ENCODE assay signal across 9 mouse cellular contexts in genomic region chr13:34222985-34223384, GRCm38 (mm10).
DNase-seq lines count a peak whose midpoint lies in the region; ATAC-seq lines count a peak whose summit lies in the region.
"Had no signal": no experiment of that assay in that cellular context is flagged by ENCODE, and none has a peak within 500 bp of the region (broad histone marks: within the 10 kb centered on the region; RNA-seq: fewer than 3 reads in every experiment).

No protein-coding gene starts in this region.

- H3K27me3 ChIP-seq in intestine, embryonic 15.5 days (replicated peaks), result no peaks in the 10 kb centered on the region
- H3K27me3 ChIP-seq in intestine, embryonic 16.5 days (replicated peaks; ENCODE audit: control insufficient read depth, insufficient read depth, low read length), result no peaks in the 10 kb centered on the region
- no peaks in the 10 kb centered on the region for H3K27me3 ChIP-seq in heart, embryonic 11.5 days (ENCODE audit: control insufficient read depth, insufficient read depth, low read length)
- H3K27me3 ChIP-seq: limb, embryonic 15.5 days had no signal

- 33% methylated on average over 7 of the region's 7 CpGs for WGBS in intestine, embryonic 15.5 days
- WGBS in intestine, embryonic 16.5 days, result 33% methylated on average over 7 of the region's 7 CpGs
- WGBS in heart, embryonic 11.5 days (ENCODE audit: insufficient replicate concordance), result 41% methylated on average over 7 of the region's 7 CpGs

- DNase-seq in brain, adult 2 months (ENCODE audit: low read depth, low spot score), result peak; percentile 83
- peak; percentile 86 to 89 for DNase-seq in kidney, postnatal 25 days
- DNase-seq in urinary bladder, postnatal 10 days (ENCODE audit: low spot score), result no peak
- no peak for DNase-seq in natural killer cell, adult 2 months (ENCODE audit: low spot score in 2 of 2)
- no peak for DNase-seq in embryo, embryonic 9.5 days (ENCODE audit: extremely low spot score)

- H3K4me2 ChIP-seq in intestine, embryonic 15.5 days (replicated peaks), result no peak overlapping the region
- H3K4me2 ChIP-seq in intestine, embryonic 16.5 days (ENCODE audit: low read depth, low read length), result no peak overlapping the region
- no peak overlapping the region for H3K4me2 ChIP-seq in heart, embryonic 11.5 days
- H3K4me2 ChIP-seq: limb, embryonic 15.5 days had no signal

- no peaks in the 10 kb centered on the region for H3K36me3 ChIP-seq in intestine, embryonic 15.5 days
- no peaks in the 10 kb centered on the region for H3K36me3 ChIP-seq in intestine, embryonic 16.5 days (ENCODE audit: control insufficient read depth, insufficient read depth, low read length)
- no peaks in the 10 kb centered on the region; the same call in 1 of the 2 replicates for H3K36me3 ChIP-seq in heart, embryonic 11.5 days (ENCODE audit: control insufficient read depth, insufficient read depth, low read length)
- H3K36me3 ChIP-seq: limb, embryonic 15.5 days had no signal

- H3K27ac ChIP-seq in intestine, embryonic 15.5 days, result no peak overlapping the region
- H3K27ac ChIP-seq in intestine, embryonic 16.5 days (ENCODE audit: low read length), result no peak overlapping the region
- peak overlapping the region; percentile 29; the same call in 1 of the 2 replicates for H3K27ac ChIP-seq in heart, embryonic 11.5 days (ENCODE audit: low read depth, low read length)
- H3K27ac ChIP-seq: limb, embryonic 15.5 days had no signal

- 0 out of 2 replicates have a peak, but pooled peaks have one; percentile 28 for ATAC-seq in intestine, embryonic 15.5 days
- ATAC-seq in intestine, embryonic 16.5 days, result no peak
- no peak for ATAC-seq in heart, embryonic 11.5 days (replicated peaks; ENCODE audit: insufficient number of reproducible peaks, low FRiP score, low TSS enrichment)

- no peaks in the 10 kb centered on the region for H3K9me3 ChIP-seq in intestine, embryonic 15.5 days
- no peaks in the 10 kb centered on the region for H3K9me3 ChIP-seq in intestine, embryonic 16.5 days (ENCODE audit: control insufficient read depth, low read length)
- H3K9me3 ChIP-seq in heart, embryonic 11.5 days (replicated peaks; ENCODE audit: control insufficient read depth, low read length), result no peaks in the 10 kb centered on the region
- H3K9me3 ChIP-seq: limb, embryonic 15.5 days had no signal

- H3K4me1 ChIP-seq in intestine, embryonic 15.5 days (replicated peaks), result 0 out of 2 replicates have a peak, but pooled peaks cover 12% of the 10 kb centered on the region
- H3K4me1 ChIP-seq in intestine, embryonic 16.5 days (ENCODE audit: control insufficient read depth, insufficient read depth, low read length), result peaks cover 15% of the 10 kb centered on the region
- peaks cover 10% of the 10 kb centered on the region; the same call in 1 of the 2 replicates for H3K4me1 ChIP-seq in heart, embryonic 11.5 days (ENCODE audit: control insufficient read depth, insufficient read depth, low read length)

- no peak overlapping the region for H3K4me3 ChIP-seq in intestine, embryonic 15.5 days (replicated peaks)
- no peak overlapping the region for H3K4me3 ChIP-seq in intestine, embryonic 16.5 days (ENCODE audit: low read length)
- H3K4me3 ChIP-seq in heart, embryonic 11.5 days (ENCODE audit: low read depth, low read length), result no peak overlapping the region
- H3K4me3 ChIP-seq: limb, embryonic 15.5 days had no signal

- H3K9ac ChIP-seq in intestine, embryonic 15.5 days, result no peak overlapping the region
- no peak overlapping the region for H3K9ac ChIP-seq in intestine, embryonic 16.5 days (ENCODE audit: low read depth, low read length)
- no peak overlapping the region for H3K9ac ChIP-seq in heart, embryonic 11.5 days (ENCODE audit: low read depth, low read length)
- H3K9ac ChIP-seq: limb, embryonic 15.5 days had no signal

Comparison
In these comparisons a context has a peak if more than half of its experiments do, and no peak if none do; other contexts are left out.
1. DNase-seq: peak in brain, adult 2 months (single experiment) and kidney, postnatal 25 days (2 of 2); none in urinary bladder, postnatal 10 days (single experiment), natural killer cell, adult 2 months (0 of 2) and embryo, embryonic 9.5 days (single experiment).